7 mouse cellular contexts compared by ENCODE assay signal in the genomic region with DNA sequence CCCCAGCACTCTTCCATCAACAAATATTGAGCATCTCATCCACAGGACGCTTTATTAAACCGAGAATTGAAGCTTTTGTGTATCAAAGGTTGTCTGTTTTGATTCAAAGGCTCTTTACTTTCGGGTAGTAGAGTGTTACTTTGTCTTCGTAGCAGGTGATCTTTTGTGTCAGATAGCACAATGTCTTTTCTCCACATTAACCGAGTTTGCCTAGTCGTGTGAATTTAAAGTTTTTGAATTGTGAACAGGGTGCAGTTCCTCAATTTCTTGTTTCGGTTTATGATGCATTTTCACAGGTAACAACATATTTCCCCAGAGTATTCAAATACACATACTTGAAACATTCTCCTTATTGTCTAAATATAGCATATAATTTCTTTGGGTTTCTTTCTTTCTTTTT. TPM values are rescaled to one million over a fixed set of nuclear protein-coding genes. Genes with fewer than 3 reads are reported as not detected.
DNase-seq lines count a peak whose midpoint lies in the region; ATAC-seq lines count a peak whose summit lies in the region.

No protein-coding gene starts in this region.

- H3K27ac ChIP-seq in embryonic facial prominence, embryonic 14.5 days (replicated peaks; ENCODE audit: low read depth, low read length): no peak overlapping the region
- no peak overlapping the region for H3K27ac ChIP-seq in intestine, embryonic 16.5 days (ENCODE audit: low read length)

- no peak for ATAC-seq in embryonic facial prominence, embryonic 14.5 days (ENCODE audit: low read depth)
- no peak for ATAC-seq in intestine, embryonic 16.5 days

- H3K4me2 ChIP-seq in embryonic facial prominence, embryonic 14.5 days (ENCODE audit: low read depth, low read length): peak overlapping the region; percentile 79
- peak overlapping the region; percentile 56 for H3K4me2 ChIP-seq in intestine, embryonic 16.5 days (ENCODE audit: low read depth, low read length)

- peaks cover 7% of the 10 kb centered on the region for H3K4me1 ChIP-seq in embryonic facial prominence, embryonic 14.5 days (ENCODE audit: control insufficient read depth, insufficient read depth, low read length)
- peaks cover 7% of the 10 kb centered on the region for H3K4me1 ChIP-seq in intestine, embryonic 16.5 days (ENCODE audit: control insufficient read depth, insufficient read depth, low read length)

- peak overlapping the region; percentile 93 for H3K4me3 ChIP-seq in embryonic facial prominence, embryonic 14.5 days (ENCODE audit: low read depth, low read length)
- peak overlapping the region; percentile 90 for H3K4me3 ChIP-seq in intestine, embryonic 16.5 days (ENCODE audit: low read length)

- H3K9me3 ChIP-seq in embryonic facial prominence, embryonic 14.5 days (ENCODE audit: control insufficient read depth, low read length): no peaks in the 10 kb centered on the region
- H3K9me3 ChIP-seq in intestine, embryonic 16.5 days (ENCODE audit: control insufficient read depth, low read length): no peaks in the 10 kb centered on the region

- DNase-seq in retina, embryonic 14.5 days (ENCODE audit: low spot score): peak; percentile 23
- DNase-seq in retina, postnatal 1 day: no peak
- DNase-seq in embryonic facial prominence, embryonic 14.5 days (ENCODE audit: low spot score): no peak
- peak; percentile 75 for DNase-seq in splenic B cell, adult 2 months (ENCODE audit: low read depth, low spot score)
- no peak for DNase-seq in spleen, adult 12 weeks (ENCODE audit: low spot score)
- no peak for DNase-seq in adrenal gland, postnatal 25 days

- H3K9ac ChIP-seq in embryonic facial prominence, embryonic 14.5 days (ENCODE audit: low read depth, low read length): peak overlapping the region; percentile 98
- peak overlapping the region; percentile 55 for H3K9ac ChIP-seq in intestine, embryonic 16.5 days (ENCODE audit: low read depth, low read length)

- H3K36me3 ChIP-seq in embryonic facial prominence, embryonic 14.5 days (ENCODE audit: control insufficient read depth, insufficient read depth, low read length): no peaks in the 10 kb centered on the region
- H3K36me3 ChIP-seq in intestine, embryonic 16.5 days (ENCODE audit: control insufficient read depth, insufficient read depth, low read length): no peaks in the 10 kb centered on the region
- H3K36me3 ChIP-seq in splenic B cell, adult 2 months (ENCODE audit: control insufficient read depth, insufficient read depth, low read length, poor library complexity, severe bottlenecking): no peaks in the 10 kb centered on the region

- no peaks in the 10 kb centered on the region for H3K27me3 ChIP-seq in embryonic facial prominence, embryonic 14.5 days (replicated peaks; ENCODE audit: control insufficient read depth, insufficient read depth, low read length)
- H3K27me3 ChIP-seq in intestine, embryonic 16.5 days (replicated peaks; ENCODE audit: control insufficient read depth, insufficient read depth, low read length): no peaks in the 10 kb centered on the region
- no peaks in the 10 kb centered on the region for H3K27me3 ChIP-seq in splenic B cell, adult 2 months (ENCODE audit: control insufficient read depth, insufficient read depth, low read length, poor library complexity, severe bottlenecking)

- WGBS in embryonic facial prominence, embryonic 14.5 days: 6% methylated on average over 7 of the region's 7 CpGs
- 12% methylated on average over 7 of the region's 7 CpGs for WGBS in intestine, embryonic 16.5 days

RNA-seq across cellular contexts. Expression of a gene that starts 1.5 kb away (rescaled TPM):
- polyA plus RNA-seq in embryonic facial prominence, embryonic 14.5 days (2014; fragmentation: Nextera tagmentation; extraction: Ambion mirVana): 41.3 and 47.2 TPM in 2 replicates
- 25.7 and 25.8 TPM in 2 replicates for polyA plus RNA-seq in intestine, embryonic 16.5 days (2015; fragmentation: Nextera tagmentation; extraction: Ambion mirVana)
- 18.0 and 19.0 TPM in 2 replicates for total RNA-seq in adrenal gland, postnatal 25 days (2021)

Comparison
In these comparisons a context has a peak if more than half of its experiments do, and no peak if none do; other contexts are left out.
1. DNase-seq: peak in retina, embryonic 14.5 days (single experiment) and splenic B cell, adult 2 months (single experiment); none in retina, postnatal 1 day (single experiment), embryonic facial prominence, embryonic 14.5 days (single experiment), spleen, adult 12 weeks (single experiment) and adrenal gland, postnatal 25 days (single experiment).